Comparison of ENCODE assay signal across 16 mouse cellular contexts in the genomic region with DNA sequence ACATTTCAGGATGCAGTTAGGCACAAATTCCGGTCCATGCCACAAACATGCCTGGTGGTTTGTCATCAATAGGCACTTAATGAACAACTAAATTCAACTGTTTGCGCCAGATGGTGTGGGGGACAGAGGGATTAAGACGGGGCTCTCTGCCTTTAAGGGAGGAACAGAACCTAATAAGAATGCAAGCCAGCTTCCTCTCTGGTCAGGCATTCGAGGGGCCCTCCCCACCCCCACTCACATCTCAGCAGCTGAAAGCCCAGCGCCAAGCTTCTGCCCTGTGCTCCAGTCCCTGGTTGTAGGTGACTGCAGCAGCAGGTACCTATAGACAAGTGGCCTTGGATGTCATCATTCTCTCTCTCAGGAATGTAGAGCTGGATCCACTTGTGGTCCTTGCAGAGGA. TPM values are rescaled to one million over a fixed set of nuclear protein-coding genes. Genes with fewer than 3 reads are reported as not detected.
DNase-seq lines count a peak whose midpoint lies in the region; ATAC-seq and TF ChIP-seq lines count a peak whose summit lies in the region.
"Had no signal": no experiment of that assay in that cellular context is flagged by ENCODE, and none has a peak within 500 bp of the region (broad histone marks: within the 10 kb centered on the region; RNA-seq: fewer than 3 reads in every experiment).

No protein-coding gene starts in this region.

- H3K9ac ChIP-seq in hindbrain, embryonic 12.5 days: no peak overlapping the region
- no peak overlapping the region for H3K9ac ChIP-seq in hindbrain, postnatal 0 days (replicated peaks; ENCODE audit: low read length)
- no peak overlapping the region for H3K9ac ChIP-seq in midbrain, embryonic 14.5 days (replicated peaks; ENCODE audit: low read length)
- H3K9ac ChIP-seq: liver, embryonic 14.5 days had no signal

- H3K27me3 ChIP-seq in hindbrain, embryonic 12.5 days: no peaks in the 10 kb centered on the region
- no peaks in the 10 kb centered on the region for H3K27me3 ChIP-seq in hindbrain, postnatal 0 days (ENCODE audit: insufficient read depth, low read length)
- no peaks in the 10 kb centered on the region for H3K27me3 ChIP-seq in midbrain, embryonic 14.5 days (ENCODE audit: control insufficient read depth, insufficient read depth, low read length)
- H3K27me3 ChIP-seq: CH12.LX had no signal

- TF ChIP-seq CTCF in hindbrain, postnatal 0 days (IDR thresholded peaks at IDR 0.05; ENCODE audit: low read depth): no peak
- no peak for TF ChIP-seq CTCF in embryonic fibroblast, embryonic 13.5 days (IDR thresholded peaks at IDR 0.05; ENCODE audit: borderline replicate concordance, insufficient read depth, low read length)

- no peaks in the 10 kb centered on the region for H3K36me3 ChIP-seq in hindbrain, embryonic 12.5 days
- no peaks in the 10 kb centered on the region for H3K36me3 ChIP-seq in hindbrain, postnatal 0 days (ENCODE audit: insufficient read depth, low read length)
- no peaks in the 10 kb centered on the region for H3K36me3 ChIP-seq in midbrain, embryonic 14.5 days (ENCODE audit: control insufficient read depth, insufficient read depth, low read length)

- H3K27ac ChIP-seq in hindbrain, embryonic 12.5 days: peak overlapping the region; percentile 14; the same call in 1 of the 2 replicates
- no peak overlapping the region for H3K27ac ChIP-seq in hindbrain, postnatal 0 days
- H3K27ac ChIP-seq in embryonic fibroblast, embryonic 13.5 days (ENCODE audit: insufficient read depth, low read length): peak overlapping the region; percentile 85
- peak overlapping the region; percentile 58; the same call in 1 of the 2 replicates for H3K27ac ChIP-seq in midbrain, embryonic 14.5 days (replicated peaks; ENCODE audit: low read depth, low read length)
- H3K27ac ChIP-seq: liver, embryonic 14.5 days had no signal

- peaks cover 59% of the 10 kb centered on the region for H3K4me1 ChIP-seq in hindbrain, embryonic 12.5 days
- H3K4me1 ChIP-seq in hindbrain, postnatal 0 days (ENCODE audit: insufficient read depth, low read length): peaks cover 40% of the 10 kb centered on the region
- peaks cover 29% of the 10 kb centered on the region for H3K4me1 ChIP-seq in embryonic fibroblast, embryonic 13.5 days (ENCODE audit: control insufficient read depth, insufficient read depth, low read length)
- peaks cover 41% of the 10 kb centered on the region for H3K4me1 ChIP-seq in midbrain, embryonic 14.5 days (ENCODE audit: control insufficient read depth, insufficient read depth, low read length)

- H3K9me3 ChIP-seq in hindbrain, embryonic 12.5 days (replicated peaks): no peaks in the 10 kb centered on the region
- no peaks in the 10 kb centered on the region for H3K9me3 ChIP-seq in hindbrain, postnatal 0 days (ENCODE audit: low read length)
- H3K9me3 ChIP-seq in midbrain, embryonic 14.5 days (ENCODE audit: control insufficient read depth, low read length): no peaks in the 10 kb centered on the region

- TF ChIP-seq POLR2A in embryonic fibroblast, embryonic 13.5 days (IDR thresholded peaks at IDR 0.05; ENCODE audit: low read depth, low read length): no peak

- ATAC-seq in hindbrain, embryonic 12.5 days (ENCODE audit: low FRiP score): no peak
- no peak for ATAC-seq in hindbrain, postnatal 0 days
- no peak for ATAC-seq in midbrain, embryonic 14.5 days (ENCODE audit: low FRiP score, low TSS enrichment)

- DNase-seq in hindbrain, postnatal 0 days (ENCODE audit: low spot score): no peak
- DNase-seq in retina, postnatal 1 day: peak; percentile 69
- no peak for DNase-seq in retina, embryonic 14.5 days (ENCODE audit: low spot score)
- DNase-seq in midbrain, embryonic 14.5 days: peak; percentile 45
- DNase-seq in ovary, adult 18-20 months (ENCODE audit: low spot score): no peak
- no peak for DNase-seq in adrenal gland, postnatal 36 days
- DNase-seq: adrenal gland, adult 8-10 months; gastrocnemius, postnatal 25 days; kidney, adult 2 months; layer of hippocampus, adult 9-11 months; lung, postnatal 36 days had no signal

- WGBS in hindbrain, embryonic 12.5 days: 52% methylated on average over 5 of the region's 5 CpGs
- 53% methylated on average over 5 of the region's 5 CpGs for WGBS in hindbrain, postnatal 0 days
- 20% methylated on average over 5 of the region's 5 CpGs for WGBS in midbrain, embryonic 14.5 days

- no peak overlapping the region for H3K4me2 ChIP-seq in hindbrain, embryonic 12.5 days (replicated peaks)
- no peak overlapping the region for H3K4me2 ChIP-seq in hindbrain, postnatal 0 days (ENCODE audit: low read depth, low read length)
- H3K4me2 ChIP-seq in midbrain, embryonic 14.5 days (ENCODE audit: low read length): no peak overlapping the region

- H3K4me3 ChIP-seq in hindbrain, embryonic 12.5 days: no peak overlapping the region
- H3K4me3 ChIP-seq in hindbrain, postnatal 0 days (ENCODE audit: low read length): no peak overlapping the region
- H3K4me3 ChIP-seq in embryonic fibroblast, embryonic 13.5 days (ENCODE audit: insufficient read depth, low read length): no peak overlapping the region
- H3K4me3 ChIP-seq in midbrain, embryonic 14.5 days (replicated peaks; ENCODE audit: low read depth, low read length): no peak overlapping the region
- H3K4me3 ChIP-seq: myocyte had no signal

RNA-seq across cellular contexts. Expression of a gene that starts 50.6 kb away (rescaled TPM):
- 109 and 118 TPM in 2 replicates for polyA plus RNA-seq in hindbrain, embryonic 12.5 days (2016; fragmentation: Nextera tagmentation; extraction: Ambion mirVana)
- 34.2 and 39.8 TPM in 2 replicates for total RNA-seq in hindbrain, postnatal 0 days (2014; rRNA removed)
- polyA plus RNA-seq in hindbrain, postnatal 0 days (2015; fragmentation: Nextera tagmentation; extraction: Ambion mirVana): 116 and 118 TPM in 2 replicates
- 73.5 and 84.4 TPM in 2 replicates for polyA plus RNA-seq in embryonic fibroblast, embryonic 13.5 days (2011; ENCODE audit: insufficient read length, low read depth, missing spikeins)
- polyA plus RNA-seq in midbrain, embryonic 14.5 days (2014; fragmentation: Nextera tagmentation; extraction: Ambion mirVana): 114 and 141 TPM in 2 replicates
- 10 to 100 TPM; 85.0 to 87.2 TPM for total RNA-seq in adrenal gland, postnatal 36 days (2021)

RNA-seq across cellular contexts. Expression of a gene that starts 50.6 kb away (rescaled TPM):
- 15.4 and 18.0 TPM in 2 replicates for polyA plus RNA-seq in hindbrain, embryonic 12.5 days (2016; fragmentation: Nextera tagmentation; extraction: Ambion mirVana)
- 11.9 and 19.2 TPM in 2 replicates for total RNA-seq in hindbrain, postnatal 0 days (2014; rRNA removed)
- 22.5 and 22.8 TPM in 2 replicates for polyA plus RNA-seq in hindbrain, postnatal 0 days (2015; fragmentation: Nextera tagmentation; extraction: Ambion mirVana)
- polyA plus RNA-seq in embryonic fibroblast, embryonic 13.5 days (2011; ENCODE audit: insufficient read length, low read depth, missing spikeins): 6.1 and 8.6 TPM in 2 replicates
- 21.0 and 22.7 TPM in 2 replicates for polyA plus RNA-seq in midbrain, embryonic 14.5 days (2014; fragmentation: Nextera tagmentation; extraction: Ambion mirVana)
- 10 to 100 TPM; 18.8 to 21.4 TPM for total RNA-seq in adrenal gland, postnatal 36 days (2021)

Comparison
In these comparisons a context has a peak if more than half of its experiments do, and no peak if none do; other contexts are left out.
1. DNase-seq: peak in retina, postnatal 1 day (single experiment) and midbrain, embryonic 14.5 days (single experiment); none in hindbrain, postnatal 0 days (single experiment), retina, embryonic 14.5 days (single experiment), ovary, adult 18-20 months (single experiment) and adrenal gland, postnatal 36 days (0 of 2).